Comparison of ENCODE assay signal across 21 mouse cellular contexts in the genomic region with DNA sequence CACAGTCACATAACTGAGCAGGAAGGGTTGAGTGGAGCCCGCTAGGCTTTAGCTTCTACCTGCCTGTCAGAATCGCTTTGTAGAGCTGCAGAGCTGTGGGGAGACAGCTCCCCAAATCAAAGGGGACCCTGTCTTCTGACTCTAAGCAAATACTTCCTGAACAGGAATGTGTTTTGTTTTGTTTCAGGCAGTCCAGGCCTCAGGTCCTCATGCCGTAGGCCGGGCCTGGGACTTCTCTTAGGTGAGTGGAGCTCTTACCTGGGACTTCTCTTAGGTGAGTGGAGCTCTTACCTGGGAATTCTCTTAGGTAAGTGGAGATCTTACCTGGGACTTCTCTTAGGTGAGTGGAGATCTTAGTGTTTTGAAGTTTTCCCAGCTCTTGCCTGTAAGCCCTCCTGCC. TPM values are rescaled to one million over a fixed set of nuclear protein-coding genes. Genes with fewer than 3 reads are reported as not detected.
DNase-seq lines count a peak whose midpoint lies in the region; ATAC-seq lines count a peak whose summit lies in the region.
"Had no signal": no experiment of that assay in that cellular context is flagged by ENCODE, and none has a peak within 500 bp of the region (broad histone marks: within the 10 kb centered on the region; RNA-seq: fewer than 3 reads in every experiment).

No protein-coding gene starts in this region.

- no peak overlapping the region for H3K4me3 ChIP-seq in heart, embryonic 10.5 days
- no peak overlapping the region for H3K4me3 ChIP-seq in midbrain, embryonic 11.5 days (ENCODE audit: low read depth, low read length)
- H3K4me3 ChIP-seq in midbrain, embryonic 15.5 days = no peak overlapping the region

- 85% methylated on average over 4 of the region's 4 CpGs for WGBS in heart, embryonic 10.5 days
- WGBS in midbrain, embryonic 11.5 days = 85% methylated on average over 4 of the region's 4 CpGs
- WGBS in midbrain, embryonic 15.5 days = 90% methylated on average over 4 of the region's 4 CpGs

- H3K27ac ChIP-seq in heart, embryonic 10.5 days = no peak overlapping the region
- no peak overlapping the region for H3K27ac ChIP-seq in midbrain, embryonic 11.5 days (ENCODE audit: low read depth, low read length)
- no peak overlapping the region for H3K27ac ChIP-seq in midbrain, embryonic 15.5 days

- H3K9me3 ChIP-seq in heart, embryonic 10.5 days = no peaks in the 10 kb centered on the region
- no peaks in the 10 kb centered on the region for H3K9me3 ChIP-seq in midbrain, embryonic 11.5 days (ENCODE audit: control insufficient read depth, low read length)
- H3K9me3 ChIP-seq in midbrain, embryonic 15.5 days = no peaks in the 10 kb centered on the region
- H3K9me3 ChIP-seq: G1E had no signal

- no peaks in the 10 kb centered on the region for H3K27me3 ChIP-seq in heart, embryonic 10.5 days (ENCODE audit: insufficient read depth, poor library complexity, severe bottlenecking)
- no peaks in the 10 kb centered on the region for H3K27me3 ChIP-seq in midbrain, embryonic 11.5 days (ENCODE audit: control insufficient read depth, insufficient read depth, low read length)
- no peaks in the 10 kb centered on the region for H3K27me3 ChIP-seq in midbrain, embryonic 15.5 days (replicated peaks)
- H3K27me3 ChIP-seq: CH12.LX had no signal

- peaks cover 3% of the 10 kb centered on the region for H3K4me1 ChIP-seq in heart, embryonic 10.5 days
- H3K4me1 ChIP-seq in midbrain, embryonic 11.5 days (ENCODE audit: control insufficient read depth, insufficient read depth, low read length) = no peaks in the 10 kb centered on the region
- H3K4me1 ChIP-seq in midbrain, embryonic 15.5 days = no peaks in the 10 kb centered on the region

- peak; percentile 50 for DNase-seq in heart, adult 11 months
- no peak for DNase-seq in heart, adult 8-10 months (ENCODE audit: low spot score)
- peak; percentile 60 for DNase-seq in heart, embryonic 10.5 days (ENCODE audit: low spot score)
- no peak for DNase-seq in heart, postnatal 14 days
- peak; percentile 70 for DNase-seq in midbrain, embryonic 11.5 days (ENCODE audit: low spot score, missing footprints)
- DNase-seq: adrenal gland, adult 2 months; adrenal gland, adult 8-10 months; adrenal gland, postnatal 10 days; adrenal gland, postnatal 14 days; adrenal gland, postnatal 25 days; adrenal gland, postnatal 36 days; B cell, adult 2 months; cerebellum, adult 11 months; cerebellum, adult 11-12 months; cerebellum, adult 18-20 months had no signal

- H3K4me2 ChIP-seq in midbrain, embryonic 11.5 days = no peak overlapping the region
- no peak overlapping the region for H3K4me2 ChIP-seq in midbrain, embryonic 15.5 days

- no peaks in the 10 kb centered on the region for H3K36me3 ChIP-seq in heart, embryonic 10.5 days
- H3K36me3 ChIP-seq in midbrain, embryonic 11.5 days (ENCODE audit: control insufficient read depth, insufficient read depth, low read length) = no peaks in the 10 kb centered on the region
- no peaks in the 10 kb centered on the region for H3K36me3 ChIP-seq in midbrain, embryonic 15.5 days (replicated peaks)
- H3K36me3 ChIP-seq: G1E had no signal

- no peak for ATAC-seq in midbrain, embryonic 11.5 days (ENCODE audit: low FRiP score)
- ATAC-seq in midbrain, embryonic 15.5 days (replicated peaks) = no peak
- ATAC-seq: activated CD4-positive, CD25-positive, alpha-beta regulatory T cell, adult 4 months; CD4-positive, CD25-positive, alpha-beta regulatory T cell, adult 4 months; Patski had no signal

- H3K9ac ChIP-seq in midbrain, embryonic 11.5 days (ENCODE audit: low read length) = no peak overlapping the region
- no peak overlapping the region for H3K9ac ChIP-seq in midbrain, embryonic 15.5 days

- intact Hi-C loops in heart, postnatal 14 days (cut with DNase I) = no loop called here

RNA-seq across cellular contexts. Expression of a gene that starts 55.4 kb away (rescaled TPM):
- total RNA-seq in heart, adult 8-10 months (2022) = 10 to 100 TPM; 19.1 to 25.0 (median 19.2) TPM
- 205 and 295 TPM in 2 replicates for polyA plus RNA-seq in heart, embryonic 10.5 days (2016; fragmentation: Nextera tagmentation; extraction: Ambion mirVana)
- total RNA-seq in heart, postnatal 14 days (2021) = 10 to 100 TPM; 26.6 to 27.8 TPM
- 332 and 364 TPM in 2 replicates for polyA plus RNA-seq in midbrain, embryonic 11.5 days (2014; fragmentation: Nextera tagmentation; extraction: Ambion mirVana)
- 235 and 244 TPM in 2 replicates for polyA plus RNA-seq in midbrain, embryonic 15.5 days (2015; fragmentation: Nextera tagmentation; extraction: Ambion mirVana)

RNA-seq across cellular contexts. Expression of a gene that starts 55.7 kb away (rescaled TPM):
- 1 to 10 TPM; 5.5 to 6.7 (median 5.7) TPM for total RNA-seq in heart, adult 8-10 months (2022)
- polyA plus RNA-seq in heart, embryonic 10.5 days (2016; fragmentation: Nextera tagmentation; extraction: Ambion mirVana) = 36.2 and 57.0 TPM in 2 replicates
- total RNA-seq in heart, postnatal 14 days (2021) = 1 to 10 TPM; 8.7 to 9.1 TPM
- polyA plus RNA-seq in midbrain, embryonic 11.5 days (2014; fragmentation: Nextera tagmentation; extraction: Ambion mirVana) = 133 and 141 TPM in 2 replicates
- polyA plus RNA-seq in midbrain, embryonic 15.5 days (2015; fragmentation: Nextera tagmentation; extraction: Ambion mirVana) = 319 and 332 TPM in 2 replicates

Comparison
In these comparisons a context has a peak if more than half of its experiments do, and no peak if none do; other contexts are left out.
1. DNase-seq: peak in heart, adult 11 months (single experiment), heart, embryonic 10.5 days (single experiment) and midbrain, embryonic 11.5 days (single experiment); none in heart, adult 8-10 months (single experiment) and heart, postnatal 14 days (0 of 2).